Mouse (Mus musculus): ENCODE results near the gene Olfr573-ps1. TPM values are rescaled to one million over a fixed set of nuclear protein-coding genes. Genes with fewer than 3 reads are reported as not detected.

Gene Olfr573-ps1
- polyA plus RNA-seq (2015; fragmentation: Nextera tagmentation; extraction: Ambion mirVana): not detected in 2 replicates

DNA sequence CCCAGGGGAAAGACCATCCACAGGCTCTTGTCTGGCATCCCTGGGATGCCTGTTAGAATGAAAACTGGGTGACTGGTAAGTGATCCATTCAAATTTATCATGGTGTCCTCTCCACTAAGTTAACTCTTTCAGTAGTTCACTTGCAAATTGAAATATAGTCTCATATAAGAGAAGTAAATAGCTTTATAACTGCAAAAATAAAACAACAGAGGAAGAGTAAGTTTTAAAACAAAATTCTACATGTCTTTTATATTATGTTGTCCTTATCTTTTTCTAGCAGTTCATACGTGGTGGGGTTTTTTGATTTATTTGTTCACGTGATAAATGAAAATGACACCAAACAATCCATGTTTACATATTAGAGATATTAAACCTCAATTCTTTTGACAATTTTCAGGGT, at the start of gene Olfr573-ps1:
TSS of gene Olfr573-ps1 (minus strand) at position 101 of the 400 bp plus-strand sequence.
- no peak for ATAC-seq (ENCODE audit: low read depth)
- DNase-seq: no peak
- Histone ChIP-seq H3K36me3 (no peaks in the 10 kb centered on the region), H3K9me3 (replicated peaks) (no peaks in the 10 kb centered on the region), H3K4me2 (no peak within 1 kb of the TSS), H3K9ac (no peak within 1 kb of the TSS), H3K4me3 (replicated peaks) (no peak within 1 kb of the TSS), H3K27me3 (no peaks in the 10 kb centered on the region), H3K4me1 (replicated peaks) (peaks cover 3% of the 10 kb centered on the region; the same call in 1 of the 2 replicates), H3K27ac (no peak within 1 kb of the TSS)
- WGBS (ENCODE audit: insufficient replicate concordance): 69% methylated on average over 2 of the region's 2 CpGs

DNA sequence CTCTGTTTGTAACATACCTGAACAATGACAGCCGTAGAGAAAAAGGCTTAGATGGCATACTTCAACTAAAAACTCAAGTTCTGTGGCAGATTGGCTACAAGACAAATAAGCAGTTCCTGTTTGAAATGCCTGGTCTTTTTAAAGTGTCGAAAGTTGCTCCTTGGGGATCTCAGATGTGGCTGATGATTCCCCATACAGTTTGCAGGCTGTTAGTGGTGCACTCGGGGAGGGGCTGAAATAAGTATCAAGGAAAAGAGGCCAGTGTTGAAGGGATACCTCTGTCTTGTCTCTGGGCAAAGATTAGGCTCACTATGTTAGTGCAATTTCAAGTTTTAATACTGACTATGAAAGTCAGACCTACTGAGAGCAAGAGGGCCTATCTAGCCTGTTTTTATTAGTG, 46.8 kb upstream of the Olfr573-ps1 start, which contains the start of gene Olfr578:
TSS of gene Olfr578 (minus strand) at position 101 of the 400 bp plus-strand sequence.
- no peak within 1 kb of the TSS for H3K9ac ChIP-seq
- H3K27ac ChIP-seq: no peak within 1 kb of the TSS
- H3K4me2 ChIP-seq: no peak within 1 kb of the TSS
- H3K36me3 ChIP-seq: no peaks in the 10 kb centered on the region
- H3K9me3 ChIP-seq (replicated peaks): no peaks in the 10 kb centered on the region
- no peak for ATAC-seq (ENCODE audit: low read depth)
- H3K4me1 ChIP-seq (replicated peaks): no peaks in the 10 kb centered on the region
- H3K4me3 ChIP-seq (replicated peaks): no peak within 1 kb of the TSS
- no peak for DNase-seq
- 47% methylated on average over 3 of the region's 3 CpGs for WGBS (ENCODE audit: insufficient replicate concordance)
- no peaks in the 10 kb centered on the region for H3K27me3 ChIP-seq

- DNase-seq (no peak), ATAC-seq (ENCODE audit: low read depth) (no peak)
- 65% methylated on average over 2 of the region's 2 CpGs for WGBS (ENCODE audit: insufficient replicate concordance)
- Histone ChIP-seq H3K27ac (no peak within 1 kb of the TSS), H3K36me3 (no peaks in the 10 kb centered on the region), H3K9me3 (replicated peaks) (no peaks in the 10 kb centered on the region), H3K9ac (no peak within 1 kb of the TSS), H3K4me2 (no peak within 1 kb of the TSS), H3K27me3 (no peaks in the 10 kb centered on the region), H3K4me3 (replicated peaks) (no peak within 1 kb of the TSS), H3K4me1 (replicated peaks) (no peaks in the 10 kb centered on the region)
Observed at GRCm38 (mm10) chr7:102975843-102976242, 33.5 kb upstream of the Olfr573-ps1 start, which contains the start of gene Olfr577. Olfr577 (minus strand) TSS chr7:102975943.

- no peak overlapping the region for H3K9ac ChIP-seq
- no peaks in the 10 kb centered on the region for H3K4me1 ChIP-seq (replicated peaks)
- H3K27me3 ChIP-seq: no peaks in the 10 kb centered on the region
- 19% methylated on average over 1 of the region's 1 CpGs for WGBS (ENCODE audit: insufficient replicate concordance)
- no peak for ATAC-seq (ENCODE audit: low read depth)
- H3K9me3 ChIP-seq (replicated peaks): no peaks in the 10 kb centered on the region
- no peaks in the 10 kb centered on the region for H3K36me3 ChIP-seq
- no peak overlapping the region for H3K4me2 ChIP-seq
- H3K4me3 ChIP-seq (replicated peaks): no peak overlapping the region
- no peak for DNase-seq
- no peak overlapping the region for H3K27ac ChIP-seq
Observed at GRCm38 (mm10) chr7:102974399-102974798, 32.0 kb upstream of the Olfr573-ps1 start.

GRCm38 (mm10) chr7:102962360-102962759, 20.0 kb upstream of the Olfr573-ps1 start, which contains the start of gene Olfr576:
Olfr576 (plus strand) TSS chr7:102962660.
- peaks cover 7% of the 10 kb centered on the region; the same call in 1 of the 2 replicates for H3K4me1 ChIP-seq (replicated peaks)
- no peak within 1 kb of the TSS for H3K9ac ChIP-seq
- DNase-seq: no peak
- H3K4me3 ChIP-seq (replicated peaks): no peak within 1 kb of the TSS
- H3K27me3 ChIP-seq: no peaks in the 10 kb centered on the region
- 17% methylated on average over 2 of the region's 2 CpGs for WGBS (ENCODE audit: insufficient replicate concordance)
- ATAC-seq (ENCODE audit: low read depth): no peak
- H3K4me2 ChIP-seq: no peak within 1 kb of the TSS
- H3K9me3 ChIP-seq (replicated peaks): no peaks in the 10 kb centered on the region
- H3K36me3 ChIP-seq: no peaks in the 10 kb centered on the region
- no peak within 1 kb of the TSS for H3K27ac ChIP-seq

- no peaks in the 10 kb centered on the region for H3K27me3 ChIP-seq
- peak; percentile 49 for DNase-seq
Observed at GRCm38 (mm10) chr7:102958593-102958992, 16.2 kb upstream of the Olfr573-ps1 start, which contains the start of gene Olfr575. Olfr575 (minus strand) TSS chr7:102958775.

DNA sequence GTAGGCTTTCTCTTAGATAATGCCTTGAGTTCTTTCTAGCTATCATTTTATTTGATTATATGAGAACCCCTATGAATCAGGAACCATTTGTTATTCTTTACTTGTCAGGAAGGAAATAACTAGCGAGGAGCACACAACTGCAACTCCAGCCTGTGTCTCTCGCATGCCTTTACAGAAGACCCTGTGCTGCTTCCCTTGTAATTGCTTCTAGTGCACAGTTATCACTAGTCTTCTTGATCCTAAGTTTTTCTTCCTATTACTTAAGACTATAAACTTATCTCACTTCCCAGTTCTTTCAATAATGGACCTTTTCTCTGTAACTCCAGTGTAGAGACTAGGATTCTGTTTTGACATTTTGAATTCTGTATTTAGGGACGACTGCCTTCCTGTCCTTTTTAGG, 15.8 kb upstream of the Olfr573-ps1 start:
- Histone ChIP-seq H3K4me2 (no peak overlapping the region), H3K9ac (no peak overlapping the region), H3K4me3 (replicated peaks) (no peak overlapping the region), H3K36me3 (no peaks in the 10 kb centered on the region), H3K27ac (peak overlapping the region; percentile 73), H3K27me3 (no peaks in the 10 kb centered on the region), H3K9me3 (replicated peaks) (no peaks in the 10 kb centered on the region), H3K4me1 (replicated peaks) (peaks cover 9% of the 10 kb centered on the region; the same call in 1 of the 2 replicates)
- 44% methylated on average over 3 of the region's 3 CpGs for WGBS (ENCODE audit: insufficient replicate concordance)
- DNase-seq (no peak), ATAC-seq (ENCODE audit: low read depth) (peak; percentile 58; the same call in 1 of the 2 replicates)

More at GRCm38 (mm10) chr7:102958593-102958992, 16.2 kb upstream of the Olfr573-ps1 start, which contains the start of gene Olfr575:
- no peaks in the 10 kb centered on the region for H3K9me3 ChIP-seq (replicated peaks)
- H3K36me3 ChIP-seq: no peaks in the 10 kb centered on the region
- peak within 1 kb of the TSS; percentile 73 for H3K27ac ChIP-seq
- ATAC-seq (ENCODE audit: low read depth): peak; percentile 95
- H3K9ac ChIP-seq: no peak within 1 kb of the TSS
- H3K4me3 ChIP-seq (replicated peaks): no peak within 1 kb of the TSS
- peaks cover 9% of the 10 kb centered on the region; the same call in 1 of the 2 replicates for H3K4me1 ChIP-seq (replicated peaks)
- WGBS (ENCODE audit: insufficient replicate concordance): 8% methylated on average over 1 of the region's 1 CpGs
- no peak within 1 kb of the TSS for H3K4me2 ChIP-seq

DNA sequence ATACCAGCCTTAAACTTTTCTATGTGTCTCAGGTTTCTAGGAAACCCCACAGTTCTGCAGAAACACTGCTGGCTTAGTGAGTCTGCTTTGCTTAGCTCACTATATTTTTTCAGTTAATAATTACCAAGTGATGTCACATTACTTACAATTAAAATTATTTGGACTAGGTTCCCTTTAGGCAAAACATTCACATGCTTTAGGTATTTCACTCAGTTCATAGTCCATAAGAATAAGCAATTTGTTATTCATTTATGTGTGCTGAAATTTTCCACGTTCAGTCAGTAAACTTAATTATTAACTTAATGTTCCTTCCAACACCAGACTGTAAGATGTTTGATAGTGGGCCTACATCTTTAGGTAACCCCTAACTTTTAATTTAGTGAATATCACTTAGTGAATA, 8.4 kb upstream of the Olfr573-ps1 start:
- Histone ChIP-seq H3K9me3 (replicated peaks) (no peaks in the 10 kb centered on the region), H3K4me3 (replicated peaks) (no peak overlapping the region), H3K4me2 (no peak overlapping the region), H3K27ac (no peak overlapping the region), H3K4me1 (replicated peaks) (no peaks in the 10 kb centered on the region), H3K36me3 (no peaks in the 10 kb centered on the region), H3K9ac (no peak overlapping the region), H3K27me3 (no peaks in the 10 kb centered on the region)
- DNase-seq (no peak), ATAC-seq (ENCODE audit: low read depth) (no peak)
- 25% methylated on average over 1 of the region's 1 CpGs for WGBS (ENCODE audit: insufficient replicate concordance)

DNA sequence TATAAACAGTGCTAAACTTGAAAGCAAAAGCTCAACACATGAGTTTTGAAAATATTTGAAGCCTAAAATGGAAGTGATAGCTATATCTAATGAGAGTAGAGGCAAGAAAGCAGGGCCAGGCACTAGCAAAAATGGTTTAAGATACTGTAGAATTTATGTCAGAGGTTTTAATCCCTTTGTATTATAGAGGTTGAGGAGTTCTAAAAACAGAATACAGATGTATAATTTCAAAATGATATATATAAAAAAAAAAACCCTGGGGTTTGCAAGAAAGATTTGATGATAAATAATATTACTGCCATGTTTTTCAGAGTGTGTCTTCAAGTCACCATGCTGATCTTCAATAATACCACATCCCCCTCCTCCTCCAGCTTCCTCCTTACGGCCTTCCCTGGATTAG, 5.8 kb upstream of the Olfr573-ps1 start, which contains the start of gene Olfr574:
TSS of gene Olfr574 (plus strand) at position 301 of the 400 bp plus-strand sequence.
- no peak within 1 kb of the TSS for H3K4me3 ChIP-seq (replicated peaks)
- WGBS (ENCODE audit: insufficient replicate concordance): 83% methylated on average over 1 of the region's 1 CpGs
- no peak within 1 kb of the TSS for H3K4me2 ChIP-seq
- no peak within 1 kb of the TSS for H3K27ac ChIP-seq
- peaks cover 3% of the 10 kb centered on the region; the same call in 1 of the 2 replicates for H3K4me1 ChIP-seq (replicated peaks)
- H3K36me3 ChIP-seq: no peaks in the 10 kb centered on the region
- H3K9ac ChIP-seq: no peak within 1 kb of the TSS
- no peak for ATAC-seq (ENCODE audit: low read depth)
- H3K9me3 ChIP-seq (replicated peaks): no peaks in the 10 kb centered on the region
- DNase-seq: no peak
- no peaks in the 10 kb centered on the region for H3K27me3 ChIP-seq

GRCm38 (mm10) chr7:102943417-102943816, 1.0 kb upstream of the Olfr573-ps1 start:
- peaks cover 3% of the 10 kb centered on the region; the same call in 1 of the 2 replicates for H3K4me1 ChIP-seq (replicated peaks)
- 46% methylated on average over 1 of the region's 1 CpGs for WGBS (ENCODE audit: insufficient replicate concordance)
- no peak overlapping the region for H3K4me2 ChIP-seq
- no peaks in the 10 kb centered on the region for H3K27me3 ChIP-seq
- no peak overlapping the region for H3K9ac ChIP-seq
- DNase-seq: no peak
- H3K9me3 ChIP-seq (replicated peaks): no peaks in the 10 kb centered on the region
- H3K27ac ChIP-seq: no peak overlapping the region
- peak; percentile 90 for ATAC-seq (ENCODE audit: low read depth)
- H3K36me3 ChIP-seq: no peaks in the 10 kb centered on the region
- H3K4me3 ChIP-seq (replicated peaks): no peak overlapping the region

- 38% methylated on average over 3 of the region's 3 CpGs for WGBS (ENCODE audit: insufficient replicate concordance)
- no peaks in the 10 kb centered on the region for H3K36me3 ChIP-seq
- no peak overlapping the region for H3K4me2 ChIP-seq
- no peaks in the 10 kb centered on the region for H3K27me3 ChIP-seq
- H3K9ac ChIP-seq: no peak overlapping the region
- H3K4me3 ChIP-seq (replicated peaks): no peak overlapping the region
- H3K9me3 ChIP-seq (replicated peaks): no peaks in the 10 kb centered on the region
- DNase-seq: no peak
- no peak for ATAC-seq (ENCODE audit: low read depth)
- H3K4me1 ChIP-seq (replicated peaks): no peaks in the 10 kb centered on the region
- no peak overlapping the region for H3K27ac ChIP-seq
Observed at GRCm38 (mm10) chr7:102927105-102927504, 15.3 kb downstream of the Olfr573-ps1 start.

DNA sequence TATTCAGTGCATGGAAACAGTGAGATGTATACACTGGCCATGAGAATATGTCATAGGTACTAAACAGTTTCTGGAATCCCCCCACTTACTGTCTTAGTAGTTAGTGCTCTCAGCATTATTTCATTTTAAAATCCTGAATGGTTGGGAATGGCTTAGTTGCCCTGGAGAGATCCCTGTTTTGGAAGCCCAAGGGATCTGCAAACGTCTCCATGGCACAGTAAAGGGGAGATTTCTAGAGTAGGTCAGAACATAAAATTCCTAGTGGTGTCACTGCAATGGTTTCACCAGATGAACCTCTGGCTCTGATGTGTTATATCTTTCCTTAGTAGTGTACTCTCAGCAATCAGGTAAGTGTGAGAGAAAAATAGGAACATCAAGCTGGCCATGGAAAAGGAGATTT, 18.3 kb downstream of the Olfr573-ps1 start, which contains the start of gene Olfr572:
TSS of gene Olfr572 (plus strand) at position 301 of the 400 bp plus-strand sequence.
- Histone ChIP-seq H3K27ac (no peak within 1 kb of the TSS), H3K36me3 (no peaks in the 10 kb centered on the region), H3K9me3 (replicated peaks) (no peaks in the 10 kb centered on the region), H3K4me2 (no peak within 1 kb of the TSS), H3K9ac (no peak within 1 kb of the TSS), H3K4me1 (replicated peaks) (no peaks in the 10 kb centered on the region), H3K27me3 (no peaks in the 10 kb centered on the region), H3K4me3 (replicated peaks) (no peak within 1 kb of the TSS)
- ATAC-seq (ENCODE audit: low read depth) (no peak), DNase-seq (no peak)
- WGBS (ENCODE audit: insufficient replicate concordance): 31% methylated on average over 1 of the region's 1 CpGs

Measured in liver, embryonic 13.5 days (tissue).